Mouse (Mus musculus) forebrain, embryonic 10.5 days (tissue): ENCODE results near the gene Oser1. TPM values are rescaled to one million over a fixed set of nuclear protein-coding genes. Genes with fewer than 3 reads are reported as not detected.
A peak's percentile ranks its signal among the peaks of the same experiment; 100 is the strongest.
"Not testable (repeated sequence)": the region's sequence is repeated elsewhere in the genome, so short reads cannot be mapped to it uniquely, and the experiment has no call there.

Experiments used
- DNase-seq: peaks from one replicate; pipeline ENCODE4 v3.0.0-alpha.2; 2017; ENCODE audit warnings: low spot score; ENCODE audit errors: extremely low spot score
- H3K27ac ChIP-seq: fragments of 300-500 bp; sonication (generic); 2 replicates; pipeline ENCODE4 v1.5.1; 2016; ENCODE audit warnings: mild to moderate bottlenecking
- H3K27me3 ChIP-seq: fragments of 300-500 bp; sonication (generic); 2 replicates; pipeline ENCODE4 v1.6.1; 2016; ENCODE audit warnings: mild to moderate bottlenecking; ENCODE audit not compliant: poor library complexity, severe bottlenecking
- H3K36me3 ChIP-seq: fragments of 300-500 bp; sonication (generic); replicated peaks from 2 replicates; pipeline ENCODE4 v1.6.1; 2016; ENCODE audit warnings: mild to moderate bottlenecking, moderate library complexity
- H3K4me1 ChIP-seq: fragments of 300-500 bp; sonication (generic); 2 replicates; pipeline ENCODE4 v1.6.1; 2016
- H3K4me3 ChIP-seq: fragments of 300-500 bp; sonication (generic); 2 replicates; pipeline ENCODE4 v1.5.1; 2016; ENCODE audit warnings: mild to moderate bottlenecking, moderate library complexity
- H3K9me3 ChIP-seq: fragments of 300-500 bp; sonication (generic); 2 replicates; pipeline ENCODE4 v1.6.1; 2016; ENCODE audit warnings: mild to moderate bottlenecking, moderate library complexity
- WGBS: fragments of 180-500 bp; shearing (Covaris S2); methylation state at CpG from one replicate; pipeline ENCODE4 v1.1.7; 2016; 5-methylcytosine and 5-hydroxymethylcytosine counted together
- polyA plus RNA-seq: library from polyadenylated mRNA; unstranded; fragments of >200 nt; fragmentation: Nextera tagmentation; extraction: Ambion mirVana; gene quantifications from 2 replicates; pipeline ENCODE4 v1.2.1, GENCODE M21; 2016

Gene Oser1
- polyA plus RNA-seq, 1 experiment from 2014 or later, result 86.8 TPM

DNA sequence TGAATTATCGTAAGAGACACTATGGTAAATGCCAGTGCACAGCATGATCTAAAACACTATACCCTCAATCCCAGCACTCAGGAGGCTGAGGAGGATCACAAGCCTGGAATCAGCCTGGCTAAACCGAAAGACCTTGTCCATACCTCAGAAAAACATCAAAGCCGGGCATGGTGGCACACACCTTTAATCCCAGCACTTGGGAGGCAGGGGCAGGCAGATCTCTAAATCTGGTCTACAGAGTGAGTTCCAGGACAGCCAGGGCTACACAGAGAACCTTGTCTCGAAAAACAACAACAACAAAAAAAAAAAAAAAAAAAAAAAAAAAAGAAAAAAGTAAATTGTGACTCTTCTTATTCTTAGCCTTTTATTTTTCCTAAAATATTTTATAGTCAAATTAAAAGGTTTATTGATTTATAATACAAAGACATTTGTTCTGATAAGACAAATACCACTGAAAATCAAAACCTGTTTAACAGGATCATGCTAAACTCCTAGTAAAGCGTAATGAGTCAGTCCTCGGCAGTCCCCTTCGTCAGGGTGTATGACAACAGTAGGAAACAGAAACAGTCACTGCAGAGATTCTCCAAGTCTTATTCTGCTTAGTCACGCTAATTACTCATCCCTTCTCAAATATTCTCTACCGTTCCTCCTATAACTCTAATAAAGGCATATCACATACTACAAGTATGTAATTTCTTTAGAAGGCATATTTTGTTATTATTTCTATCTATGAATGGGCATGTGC is 11.5 kb downstream of the Oser1 start:
- Histone ChIP-seq H3K9me3 (no peaks in the 10 kb centered on the region), H3K27ac (no peak overlapping the region), H3K27me3 (no peaks in the 10 kb centered on the region), H3K4me1 (peaks cover 6% of the 10 kb centered on the region), H3K4me3 (no peak overlapping the region), H3K36me3 (peaks cover 76% of the 10 kb centered on the region)
- DNase-seq, result no peak
- 93% methylated on average over 9 of the region's 9 CpGs for WGBS

DNA sequence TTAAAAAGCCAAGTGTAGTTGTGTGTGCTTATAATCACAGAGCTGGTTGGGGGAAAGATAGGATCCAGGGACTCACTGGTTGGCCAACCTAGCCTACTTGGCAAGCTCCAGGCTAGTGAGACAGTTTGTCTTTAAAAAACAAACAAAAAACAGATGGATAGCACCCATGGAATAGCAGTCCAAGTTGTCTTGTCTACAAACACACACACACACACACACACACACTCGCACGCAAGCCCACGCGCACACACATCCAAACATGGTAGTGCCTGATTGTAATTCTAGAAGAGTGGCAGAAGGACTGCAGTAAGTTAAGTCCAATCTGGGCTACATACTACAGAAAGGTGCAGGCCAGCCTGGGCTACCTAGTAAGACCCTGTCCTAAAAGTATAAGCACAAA is 12.1 kb downstream of the Oser1 start:
- Histone ChIP-seq H3K27me3 (no peaks in the 10 kb centered on the region), H3K27ac (no peak overlapping the region), H3K4me1 (peaks cover under 1% of the 10 kb centered on the region), H3K36me3 (peaks cover 82% of the 10 kb centered on the region), H3K9me3 (no peaks in the 10 kb centered on the region), H3K4me3 (no peak overlapping the region)
- no peak for DNase-seq
- WGBS, result 97% methylated on average over 4 of the region's 4 CpGs

DNA sequence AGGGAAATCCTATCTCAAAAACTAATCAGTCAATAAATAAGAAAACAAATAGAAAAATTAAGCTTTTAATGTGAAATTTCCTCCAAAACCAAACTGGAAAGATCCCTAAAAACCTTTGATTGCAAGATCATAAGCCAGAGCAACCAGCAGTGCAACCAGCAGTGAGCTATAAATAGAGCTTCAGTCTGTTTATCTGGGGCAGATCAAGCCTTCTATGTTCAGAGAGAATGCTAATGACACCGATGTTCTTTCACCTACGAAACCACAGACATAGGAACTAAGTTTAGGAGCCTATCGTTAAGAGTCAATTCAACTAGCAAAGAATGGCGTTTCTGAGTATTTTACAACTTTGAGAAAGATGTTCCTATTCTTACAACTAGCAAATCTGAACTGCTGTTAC is 12.7 kb downstream of the Oser1 start:
- no peak for DNase-seq
- no peaks in the 10 kb centered on the region for H3K27me3 ChIP-seq
- peaks cover 88% of the 10 kb centered on the region for H3K36me3 ChIP-seq
- 94% methylated on average over 4 of the region's 4 CpGs for WGBS
- H3K9me3 ChIP-seq, result no peaks in the 10 kb centered on the region
- H3K4me3 ChIP-seq, result no peak overlapping the region
- H3K27ac ChIP-seq, result no peak overlapping the region
- no peaks in the 10 kb centered on the region for H3K4me1 ChIP-seq

DNA sequence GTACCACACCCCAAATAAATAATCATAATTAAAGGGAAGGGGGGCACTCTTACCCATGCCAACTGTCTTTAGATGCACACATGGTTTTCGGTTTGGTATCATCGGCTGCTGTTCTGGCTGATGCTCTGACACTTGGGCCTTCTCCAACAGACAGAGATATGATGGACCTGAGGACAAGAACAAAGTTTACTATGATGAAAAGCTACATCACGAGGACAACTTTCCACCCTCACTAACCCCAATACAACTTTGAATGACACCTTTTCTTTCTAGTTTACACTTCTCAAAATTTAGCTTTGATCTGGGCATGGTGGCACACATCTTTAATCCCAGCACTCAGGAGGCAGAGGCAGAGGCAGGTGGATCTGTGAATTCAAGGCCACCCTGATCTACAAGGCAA is 13.2 kb downstream of the Oser1 start:
- H3K36me3 ChIP-seq, result peaks cover 90% of the 10 kb centered on the region
- H3K9me3 ChIP-seq, H3K27me3 ChIP-seq, DNase-seq, H3K27ac ChIP-seq, H3K4me1 ChIP-seq, H3K4me3 ChIP-seq: not testable (repeated sequence)
- WGBS, result 94% methylated on average over 3 of the region's 3 CpGs

DNA sequence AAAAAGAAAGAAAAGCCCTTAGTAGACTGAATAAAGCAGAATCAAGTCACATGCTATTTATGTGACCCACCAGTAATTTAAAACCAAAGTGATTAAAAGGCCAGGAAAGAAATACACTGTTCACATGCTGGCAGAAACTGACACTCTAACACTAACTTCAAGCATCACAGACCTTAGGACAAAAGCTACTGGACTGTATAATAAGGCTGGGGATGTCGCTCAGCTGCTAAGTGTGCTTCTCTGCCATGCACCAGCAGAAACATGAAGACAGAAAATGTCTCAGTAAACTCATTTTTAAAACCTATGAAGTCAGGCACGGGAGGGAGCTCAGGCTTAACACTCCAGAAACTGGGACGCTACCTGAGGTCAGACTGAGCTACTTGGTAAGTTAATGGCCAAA is 14.3 kb downstream of the Oser1 start:
- no peak for DNase-seq
- WGBS, result 90% methylated on average over 3 of the region's 3 CpGs
- no peaks in the 10 kb centered on the region for H3K4me1 ChIP-seq
- H3K36me3 ChIP-seq, result peaks cover 88% of the 10 kb centered on the region
- H3K27ac ChIP-seq, result no peak overlapping the region
- H3K9me3 ChIP-seq, result no peaks in the 10 kb centered on the region
- no peaks in the 10 kb centered on the region for H3K27me3 ChIP-seq
- H3K4me3 ChIP-seq, result no peak overlapping the region

DNA sequence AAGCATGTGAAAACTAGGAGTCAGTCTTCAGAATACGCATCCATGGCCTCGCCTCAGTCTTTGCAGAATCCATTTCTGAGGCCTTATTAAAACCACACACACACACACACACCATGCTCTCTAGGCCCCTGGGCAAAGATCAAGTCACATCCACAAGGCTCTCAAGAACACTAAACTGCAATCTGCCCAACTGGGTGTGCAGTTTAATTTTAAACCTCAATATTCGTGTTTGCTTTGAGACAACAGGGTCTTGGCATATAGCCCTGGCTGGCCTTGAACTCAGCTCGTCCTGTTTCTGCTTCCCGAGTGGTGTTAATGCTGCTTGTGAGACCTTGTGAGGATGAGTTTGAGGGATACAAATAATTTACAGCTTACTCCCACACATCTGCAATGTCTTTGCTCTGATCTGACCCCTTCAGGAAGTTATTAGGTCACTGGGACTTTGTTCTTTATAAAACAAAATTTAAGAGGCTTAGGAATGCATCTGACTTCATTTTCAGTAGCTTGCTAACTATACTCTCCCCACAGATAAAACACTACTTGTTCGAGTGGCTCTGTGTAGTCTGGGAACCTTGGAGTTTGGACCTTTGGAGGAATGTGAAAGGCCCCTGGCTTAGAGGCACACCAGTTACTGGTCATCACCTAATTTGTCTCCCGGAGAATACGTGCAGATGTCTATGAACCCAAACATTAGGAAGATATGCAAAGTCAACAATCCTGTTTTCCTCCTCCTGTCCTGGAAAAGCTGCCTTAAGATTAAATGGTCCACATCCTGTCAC is 20.3 kb downstream of the Oser1 start:
- Histone ChIP-seq H3K4me1 (no peaks in the 10 kb centered on the region), H3K27me3 (no peaks in the 10 kb centered on the region), H3K4me3 (no peak overlapping the region), H3K27ac (no peak overlapping the region), H3K36me3 (peaks cover 38% of the 10 kb centered on the region), H3K9me3 (no peaks in the 10 kb centered on the region)
- WGBS, result 91% methylated on average over 8 of the region's 8 CpGs
- no peak for DNase-seq

DNA sequence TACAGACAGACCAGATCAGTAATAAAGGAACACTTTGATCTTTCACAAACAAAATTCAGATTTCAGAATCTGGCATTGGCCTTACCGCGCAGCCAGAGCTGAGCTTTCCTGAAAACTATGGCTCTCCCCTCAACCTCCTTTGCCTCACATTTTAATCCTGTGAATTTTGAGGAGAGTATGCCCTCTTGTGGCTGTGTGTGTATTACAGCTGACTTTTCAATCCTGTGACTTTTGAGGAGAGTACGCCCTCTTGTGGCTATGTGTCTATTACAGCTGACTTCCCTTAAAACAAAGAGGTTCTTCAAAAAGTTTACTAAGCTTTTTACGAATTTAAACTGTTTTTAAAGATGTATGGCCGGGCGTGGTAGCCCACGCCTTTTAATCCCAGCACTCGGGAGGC is 23.3 kb downstream of the Oser1 start:
- Histone ChIP-seq H3K9me3 (no peaks in the 10 kb centered on the region), H3K27ac (no peak overlapping the region), H3K4me3 (no peak overlapping the region), H3K4me1 (peaks cover 15% of the 10 kb centered on the region), H3K27me3 (0 out of 2 replicates have a peak, but pooled peaks cover 4% of the 10 kb centered on the region), H3K36me3 (peaks cover 13% of the 10 kb centered on the region)
- DNase-seq, result peak; percentile 77
- 18% methylated on average over 8 of the region's 8 CpGs for WGBS

DNA sequence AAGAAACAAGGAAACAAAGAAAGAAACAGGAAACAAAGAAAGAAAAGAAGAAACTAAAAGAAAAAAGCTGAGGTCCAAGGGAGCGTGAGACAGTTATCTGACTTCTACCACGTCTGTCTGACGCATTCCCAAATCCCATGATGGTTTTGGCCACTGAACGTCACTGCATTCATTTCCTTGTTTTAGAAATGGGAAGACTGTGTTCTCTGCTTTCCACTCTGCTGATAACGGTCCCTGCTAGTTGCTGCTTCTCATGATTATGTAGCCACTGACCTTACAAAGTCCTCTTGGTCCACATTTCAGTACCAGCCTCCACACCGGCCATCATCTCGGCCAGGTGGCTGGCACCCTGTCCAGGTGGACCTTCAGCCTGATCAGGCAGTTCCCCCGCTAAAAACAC is 25.3 kb downstream of the Oser1 start:
- Histone ChIP-seq H3K27ac (no peak overlapping the region), H3K4me1 (peaks cover 15% of the 10 kb centered on the region), H3K27me3 (0 out of 2 replicates have a peak, but pooled peaks cover 4% of the 10 kb centered on the region), H3K9me3 (no peaks in the 10 kb centered on the region), H3K4me3 (no peak overlapping the region), H3K36me3 (no peaks in the 10 kb centered on the region)
- WGBS, result 83% methylated on average over 8 of the region's 8 CpGs
- DNase-seq, result no peak

DNA sequence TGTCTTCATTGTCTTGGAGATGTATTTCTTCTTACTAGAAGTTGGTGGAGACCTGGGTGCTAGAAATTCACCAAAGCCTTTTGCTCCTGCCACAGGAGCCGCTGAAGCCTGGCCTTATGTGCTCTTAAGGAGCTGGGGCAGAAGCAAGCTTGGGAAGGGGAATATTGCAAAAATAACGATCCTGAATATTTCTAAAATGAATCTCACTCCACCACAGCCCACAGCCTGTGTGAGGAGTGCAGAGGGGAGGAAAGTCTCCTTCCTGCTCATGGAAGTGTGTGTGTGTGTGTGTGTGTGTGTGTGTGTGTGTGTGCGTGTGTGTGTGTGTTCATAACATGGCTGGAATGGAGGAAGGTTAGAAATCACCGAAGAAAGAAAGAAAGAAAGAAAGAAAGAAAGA is 25.7 kb downstream of the Oser1 start:
- H3K36me3 ChIP-seq, result no peaks in the 10 kb centered on the region
- H3K4me1 ChIP-seq, result peaks cover 15% of the 10 kb centered on the region
- no peak for DNase-seq
- H3K4me3 ChIP-seq, result no peak overlapping the region
- no peaks in the 10 kb centered on the region for H3K9me3 ChIP-seq
- 0 out of 2 replicates have a peak, but pooled peaks cover 4% of the 10 kb centered on the region for H3K27me3 ChIP-seq
- WGBS, result 86% methylated on average over 4 of the region's 4 CpGs
- 0 out of 2 replicates have a peak overlapping the region, but pooled peaks have one; percentile 76 for H3K27ac ChIP-seq

DNA sequence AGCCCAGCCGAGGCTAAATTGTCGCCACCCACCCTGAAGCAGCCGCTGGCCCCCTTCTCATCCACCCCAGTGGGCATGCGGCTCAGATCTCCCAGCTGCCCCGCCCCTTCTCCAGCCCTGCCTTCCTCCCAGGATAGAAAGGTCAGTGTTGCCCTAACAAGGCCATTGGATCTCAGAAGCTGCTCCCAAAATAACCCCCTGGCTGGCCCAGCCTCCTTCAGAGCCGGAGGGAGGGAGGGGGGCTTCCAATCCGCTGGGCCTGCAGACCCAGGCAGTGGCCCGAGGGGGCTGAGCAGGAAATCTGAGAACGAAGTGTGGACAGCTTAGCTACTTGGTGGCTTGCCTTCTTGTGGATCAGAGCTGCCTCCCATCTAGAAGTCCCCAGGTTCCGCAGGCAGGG is 26.6 kb downstream of the Oser1 start, which contains the start of gene Jph2:
Gene Jph2 (minus strand): TSS at position 89 of the 400 bp plus-strand sequence.
- Histone ChIP-seq H3K4me1 (peaks cover 15% of the 10 kb centered on the region), H3K27ac (peak within 1 kb of the TSS; percentile 76), H3K36me3 (no peaks in the 10 kb centered on the region), H3K9me3 (no peaks in the 10 kb centered on the region), H3K27me3 (0 out of 2 replicates have a peak, but pooled peaks cover 4% of the 10 kb centered on the region), H3K4me3 (peak within 1 kb of the TSS; percentile 37)
- WGBS, result 11% methylated on average over 10 of the region's 10 CpGs
- DNase-seq, result peak; percentile 52

DNA sequence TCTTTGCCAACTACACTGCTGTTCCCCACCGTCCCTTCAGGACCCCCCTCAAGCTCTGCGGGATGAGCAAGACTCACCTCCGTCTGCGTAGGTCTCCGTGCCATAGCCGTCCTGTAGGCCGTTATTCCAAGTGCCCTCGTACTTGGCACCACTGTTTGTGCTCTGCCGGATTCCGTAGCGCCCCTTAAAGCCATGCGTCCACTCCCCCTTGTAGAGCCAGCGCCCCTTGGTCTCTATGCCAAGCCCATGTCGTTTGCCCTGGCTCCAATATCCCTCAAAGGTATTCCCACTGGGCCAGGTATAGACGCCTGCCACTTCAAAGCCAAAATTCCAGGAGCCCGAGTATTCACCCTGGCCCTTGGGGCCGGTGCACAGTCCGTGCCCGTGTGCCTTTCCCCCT is 27.4 kb downstream of the Oser1 start:
- 94% methylated on average over 19 of the region's 19 CpGs for WGBS
- H3K4me1 ChIP-seq, result peaks cover 15% of the 10 kb centered on the region

DNA sequence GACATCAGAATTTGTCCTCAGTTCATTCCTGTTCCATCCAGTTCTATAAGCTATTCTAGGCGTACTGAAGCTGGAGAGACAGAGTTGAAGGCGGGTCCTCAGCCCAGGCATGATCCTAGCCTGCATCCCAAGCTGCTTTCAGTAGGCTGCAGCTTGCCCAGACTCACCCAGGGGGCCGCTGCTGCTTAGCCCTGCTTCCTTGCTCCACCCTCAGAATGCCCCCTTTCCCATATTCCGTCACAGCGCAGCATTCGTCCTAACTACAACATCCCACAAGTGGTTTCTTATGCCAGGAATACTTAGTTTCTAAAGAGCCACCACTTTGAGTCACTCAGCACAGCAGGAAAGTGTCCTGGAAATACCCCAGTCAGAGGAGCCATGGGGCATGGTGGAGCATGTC is 29.5 kb downstream of the Oser1 start:
- Histone ChIP-seq H3K27ac (no peak overlapping the region), H3K4me3 (no peak overlapping the region), H3K27me3 (0 out of 2 replicates have a peak, but pooled peaks cover 4% of the 10 kb centered on the region), H3K4me1 (peaks cover 15% of the 10 kb centered on the region), H3K36me3 (no peaks in the 10 kb centered on the region), H3K9me3 (no peaks in the 10 kb centered on the region)
- WGBS, result 72% methylated on average over 6 of the region's 6 CpGs
- no peak for DNase-seq

More for the DNA sequence above, 27.4 kb downstream of the Oser1 start:
- no peaks in the 10 kb centered on the region for H3K9me3 ChIP-seq
- DNase-seq, result no peak
- 0 out of 2 replicates have a peak, but pooled peaks cover 4% of the 10 kb centered on the region for H3K27me3 ChIP-seq
- H3K4me3 ChIP-seq, result peak overlapping the region; percentile 37
- H3K27ac ChIP-seq, result peak overlapping the region; percentile 76; the same call in 1 of the 2 replicates
- no peaks in the 10 kb centered on the region for H3K36me3 ChIP-seq

DNA sequence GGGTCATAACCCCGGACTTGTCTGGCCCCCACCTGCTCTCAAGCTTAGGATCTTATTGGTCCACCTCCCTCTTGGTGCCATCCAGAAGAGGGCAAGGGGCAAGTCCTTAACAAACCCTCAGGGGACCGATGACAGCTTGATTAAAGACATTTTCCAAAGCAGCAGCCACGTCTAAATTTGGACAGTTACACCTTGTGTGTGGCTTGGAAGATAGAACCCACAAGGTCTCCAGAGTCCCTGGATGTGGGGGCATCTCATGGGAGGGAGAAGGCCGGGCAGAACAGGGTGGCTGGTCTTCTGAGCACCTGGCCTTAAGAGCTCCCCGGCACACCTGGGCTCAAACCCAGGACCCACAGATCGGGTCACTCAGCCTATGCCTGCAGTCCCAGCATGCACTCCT is 30.5 kb downstream of the Oser1 start:
- 85% methylated on average over 6 of the region's 6 CpGs for WGBS
- Histone ChIP-seq H3K4me1 (peaks cover 15% of the 10 kb centered on the region), H3K36me3 (no peaks in the 10 kb centered on the region), H3K4me3 (no peak overlapping the region), H3K27me3 (0 out of 2 replicates have a peak, but pooled peaks cover 4% of the 10 kb centered on the region), H3K27ac (no peak overlapping the region), H3K9me3 (no peaks in the 10 kb centered on the region)
- no peak for DNase-seq
